Mouse (Mus musculus) forebrain, embryonic 14.5 days (tissue): ENCODE data around the gene Ctdsp1. TPM values are rescaled to one million over a fixed set of nuclear protein-coding genes. Genes with fewer than 3 reads are reported as not detected.

ENCODE experiments used
- ATAC-seq: fragments of 200-750 bp; cut with Nextera tagmentation; 2 replicates; pipeline ENCODE4 v1.8.0; 2017; ENCODE audit warnings: mild to moderate bottlenecking, moderate library complexity
- DNase-seq: peaks from one replicate; pipeline ENCODE4 v3.0.0-alpha.2; 2015; ENCODE audit warnings: low spot score
- H3K27ac ChIP-seq: fragments of 300-500 bp; sonication (generic); 2 replicates; pipeline ENCODE4 v1.5.1; 2014; ENCODE audit warnings: low read depth, mild to moderate bottlenecking, control low read depth, low read length, moderate library complexity
- H3K27me3 ChIP-seq: fragments of 300-500 bp; sonication (generic); replicated peaks from 2 replicates; pipeline ENCODE4 v1.6.1; 2014; ENCODE audit warnings: low read length, control low read depth, mixed read lengths; ENCODE audit not compliant: control insufficient read depth, insufficient read depth
- H3K36me3 ChIP-seq: fragments of 300-500 bp; sonication (generic); 2 replicates; pipeline ENCODE4 v1.6.1; 2014; ENCODE audit warnings: low read length, control low read depth; ENCODE audit not compliant: control insufficient read depth, insufficient read depth
- H3K4me1 ChIP-seq: fragments of 300-500 bp; sonication (generic); 2 replicates; pipeline ENCODE4 v1.6.1; 2014; ENCODE audit warnings: antibody characterized with exemption, low read length, control low read depth; ENCODE audit not compliant: control insufficient read depth, insufficient read depth
- H3K4me2 ChIP-seq: fragments of 300-500 bp; sonication (generic); 2 replicates; pipeline ENCODE4 v1.6.1; 2014; ENCODE audit warnings: mild to moderate bottlenecking, control low read depth, low read length
- H3K4me3 ChIP-seq: fragments of 300-500 bp; sonication (generic); 2 replicates; pipeline ENCODE4 v1.5.1; 2014; ENCODE audit warnings: low read depth, low read length, control low read depth
- H3K9ac ChIP-seq: fragments of 300-500 bp; sonication (generic); 2 replicates; pipeline ENCODE4 v1.6.1; 2014; ENCODE audit warnings: mild to moderate bottlenecking, low read length, control low read depth, moderate library complexity
- H3K9me3 ChIP-seq: fragments of 300-500 bp; sonication (generic); replicated peaks from 2 replicates; pipeline ENCODE4 v1.6.1; 2016; ENCODE audit warnings: low read length, control low read depth, mixed read lengths; ENCODE audit not compliant: control insufficient read depth
- WGBS: fragments of 180-500 bp; shearing (Covaris S2); extraction: QIAGEN DNeasy Blood & Tissue Kit; methylation state at CpG from one replicate; pipeline ENCODE4 v1.1.7; 2014; 5-methylcytosine and 5-hydroxymethylcytosine counted together
- microRNA counts: library from miRNA; unstranded; fragments of <30 nt; microRNA quantifications from one replicate; lab custom pipeline; 2016
- microRNA-seq: library from miRNA; unstranded; fragments of <30 nt; microRNA quantifications from one replicate; pipeline ENCODE4, GENCODE M21; 2016
- polyA plus RNA-seq: library from polyadenylated mRNA; unstranded; fragments of >200 nt; fragmentation: Nextera tagmentation; extraction: Ambion mirVana; gene quantifications from 2 replicates; pipeline ENCODE4 v1.2.1, GENCODE M21; 2014

Ctdsp1 gene
- polyA plus RNA-seq, 1 experiment from 2014 or later: 22.3 TPM

GRCm38 (mm10) chr1:74439166-74439876, 48.0 kb downstream of the Ctdsp1 start:
- Histone ChIP-seq H3K9ac (no peak overlapping the region), H3K4me1 (no peaks in the 10 kb centered on the region), H3K27ac (no peak overlapping the region), H3K27me3 (no peaks in the 10 kb centered on the region), H3K4me2 (no peak overlapping the region), H3K9me3 (no peaks in the 10 kb centered on the region), H3K36me3 (peaks cover 75% of the 10 kb centered on the region), H3K4me3 (no peak overlapping the region)
- WGBS: 90% methylated on average over 19 of the region's 19 CpGs
- ATAC-seq (no peak), DNase-seq (no peak)

GRCm38 (mm10) chr1:74444538-74444937, 53.2 kb downstream of the Ctdsp1 start:
- WGBS: 95% methylated on average over 2 of the region's 2 CpGs
- no peak for ATAC-seq
- no peaks in the 10 kb centered on the region for H3K9me3 ChIP-seq
- DNase-seq: no peak
- no peak overlapping the region for H3K9ac ChIP-seq
- H3K4me1 ChIP-seq: no peaks in the 10 kb centered on the region
- no peak overlapping the region for H3K4me3 ChIP-seq
- H3K4me2 ChIP-seq: no peak overlapping the region
- peaks cover 73% of the 10 kb centered on the region for H3K36me3 ChIP-seq
- no peaks in the 10 kb centered on the region for H3K27me3 ChIP-seq
- no peak overlapping the region for H3K27ac ChIP-seq

MicroRNAs within 50 kb of the gene (microRNA counts, 519-probe panel; counts per million panel counts)
- 4,231 counts per million, percentile 50 among the panel's probes with 10 or more counts for microRNA mmu-miR-26b (lab: Ali Mortazavi, UCI)

Small RNA genes lying within 50 kb of the gene (microRNA-seq; reads per million reads assigned to microRNA genes)
- gene Mir26b: 14,484 reads per million, percentile 97 among the genes with 10 or more reads in this experiment

Other genes with a start within 250 kb of the Ctdsp1 start
- 0.06 and 0.08 TPM in 2 replicates for gene Cxcr2, start 237.5 kb upstream of the Ctdsp1 start, polyA plus RNA-seq
- gene Cxcr1, start 196.9 kb upstream of the Ctdsp1 start, polyA plus RNA-seq: not detected in 2 replicates
- 341 and 351 TPM in 2 replicates for gene Arpc2, start 155.4 kb upstream of the Ctdsp1 start, polyA plus RNA-seq
- gene Gpbar1, start 113.0 kb upstream of the Ctdsp1 start, polyA plus RNA-seq: 0.17 TPM in 1 of 2 replicates, not detected in the other
- gene Aamp, start 106.8 kb upstream of the Ctdsp1 start, polyA plus RNA-seq: 226 and 231 TPM in 2 replicates
- 108 and 114 TPM in 2 replicates for gene Pnkd, start 106.6 kb upstream of the Ctdsp1 start, polyA plus RNA-seq
- gene Tmbim1, start 85.9 kb upstream of the Ctdsp1 start, polyA plus RNA-seq: 3.7 and 4.9 TPM in 2 replicates
- gene Catip, start 29.4 kb upstream of the Ctdsp1 start, polyA plus RNA-seq: 0.50 and 0.93 TPM in 2 replicates
- 1.9 and 2.4 TPM in 2 replicates for gene Slc11a1, start 16.3 kb upstream of the Ctdsp1 start, polyA plus RNA-seq
- gene Vil1, start 17.9 kb downstream of the Ctdsp1 start, polyA plus RNA-seq: 0.14 and 0.33 TPM in 2 replicates
- 63.2 and 66.1 TPM in 2 replicates for gene Cnot9, start 114.5 kb downstream of the Ctdsp1 start, polyA plus RNA-seq
- gene Plcd4, start 151.4 kb downstream of the Ctdsp1 start, polyA plus RNA-seq: 3.3 and 3.9 TPM in 2 replicates
- 28.6 and 35.9 TPM in 2 replicates for gene Usp37, start 152.8 kb downstream of the Ctdsp1 start, polyA plus RNA-seq
- gene Zfp142, start 196.7 kb downstream of the Ctdsp1 start, polyA plus RNA-seq: 5.4 and 8.0 TPM in 2 replicates
- 26.0 and 27.7 TPM in 2 replicates for gene Bcs1l, start 196.8 kb downstream of the Ctdsp1 start, polyA plus RNA-seq
- 15.4 and 15.8 TPM in 2 replicates for gene Rnf25, start 209.9 kb downstream of the Ctdsp1 start, polyA plus RNA-seq
- 19.7 and 23.0 TPM in 2 replicates for gene Stk36, start 209.9 kb downstream of the Ctdsp1 start, polyA plus RNA-seq